ENCODE assay signal across 9 mouse cellular contexts in genomic region chrX:102476784-102477183, GRCm38 (mm10). TPM values are rescaled to one million over a fixed set of nuclear protein-coding genes. Genes with fewer than 3 reads are reported as not detected.
A peak's percentile ranks its signal among the peaks of the same experiment; 100 is the strongest.
DNase-seq lines count a peak whose midpoint lies in the region; ATAC-seq lines count a peak whose summit lies in the region.
"Had no signal": no experiment of that assay in that cellular context is flagged by ENCODE, and none has a peak within 500 bp of the region (broad histone marks: within the 10 kb centered on the region; RNA-seq: fewer than 3 reads in every experiment).

No protein-coding gene starts in this region.

- no peak overlapping the region for H3K4me2 ChIP-seq in forebrain, embryonic 11.5 days (ENCODE audit: low read depth, low read length, severe bottlenecking)
- no peak overlapping the region for H3K4me2 ChIP-seq in forebrain, embryonic 16.5 days (ENCODE audit: low read length)
- H3K4me2 ChIP-seq in midbrain, embryonic 11.5 days = no peak overlapping the region
- H3K4me2 ChIP-seq: limb, embryonic 15.5 days had no signal

- DNase-seq in forebrain, embryonic 11.5 days (ENCODE audit: low spot score) = peak; percentile 78
- peak; percentile 36 for DNase-seq in MN1 (ENCODE audit: low spot score)
- peak; percentile 86 to 88 for DNase-seq in cerebellum, postnatal 10 days
- DNase-seq in gastrocnemius, postnatal 10 days = peak; percentile 68
- DNase-seq in layer of hippocampus, postnatal 25 days (ENCODE audit: extremely low spot score in 1 of 2, low spot score in 1 of 2) = peak; percentile 69 to 86
- peak; percentile 86 for DNase-seq in midbrain, embryonic 11.5 days (ENCODE audit: low spot score, missing footprints)
- DNase-seq in spleen, postnatal 4 days (ENCODE audit: low spot score in 2 of 2) = peak; percentile 41 to 82

- no peak overlapping the region for H3K9ac ChIP-seq in forebrain, embryonic 11.5 days (ENCODE audit: low read length)
- no peak overlapping the region for H3K9ac ChIP-seq in forebrain, embryonic 16.5 days (replicated peaks; ENCODE audit: low read depth, low read length)
- no peak overlapping the region for H3K9ac ChIP-seq in midbrain, embryonic 11.5 days (ENCODE audit: low read length)
- H3K9ac ChIP-seq: limb, embryonic 15.5 days had no signal

- H3K27me3 ChIP-seq in forebrain, embryonic 11.5 days (ENCODE audit: control insufficient read depth, insufficient read depth, low read length) = no peaks in the 10 kb centered on the region; the same call in 1 of the 2 replicates
- H3K27me3 ChIP-seq in forebrain, embryonic 16.5 days (replicated peaks; ENCODE audit: control insufficient read depth, insufficient read depth, low read length) = 0 out of 2 replicates have a peak, but pooled peaks cover 2% of the 10 kb centered on the region
- H3K27me3 ChIP-seq in midbrain, embryonic 11.5 days (ENCODE audit: control insufficient read depth, insufficient read depth, low read length) = no peaks in the 10 kb centered on the region; the same call in 1 of the 2 replicates

- 29% methylated on average over 3 of the region's 3 CpGs for WGBS in forebrain, embryonic 11.5 days
- 35% methylated on average over 3 of the region's 3 CpGs for WGBS in forebrain, embryonic 16.5 days
- 44% methylated on average over 3 of the region's 3 CpGs for WGBS in midbrain, embryonic 11.5 days

- no peaks in the 10 kb centered on the region for H3K36me3 ChIP-seq in forebrain, embryonic 11.5 days (ENCODE audit: control insufficient read depth, insufficient read depth, low read length)
- no peaks in the 10 kb centered on the region for H3K36me3 ChIP-seq in forebrain, embryonic 16.5 days (ENCODE audit: control insufficient read depth, insufficient read depth)
- H3K36me3 ChIP-seq in midbrain, embryonic 11.5 days (ENCODE audit: control insufficient read depth, insufficient read depth, low read length) = no peaks in the 10 kb centered on the region
- H3K36me3 ChIP-seq: limb, embryonic 15.5 days had no signal

- H3K9me3 ChIP-seq in forebrain, embryonic 11.5 days (ENCODE audit: control insufficient read depth, low read length) = no peaks in the 10 kb centered on the region
- no peaks in the 10 kb centered on the region for H3K9me3 ChIP-seq in forebrain, embryonic 16.5 days (ENCODE audit: control insufficient read depth, low read length)
- no peaks in the 10 kb centered on the region for H3K9me3 ChIP-seq in midbrain, embryonic 11.5 days (ENCODE audit: control insufficient read depth, low read length)
- H3K9me3 ChIP-seq: limb, embryonic 15.5 days had no signal

- no peak overlapping the region for H3K4me3 ChIP-seq in forebrain, embryonic 11.5 days (ENCODE audit: low read depth, low read length)
- no peak overlapping the region for H3K4me3 ChIP-seq in forebrain, embryonic 16.5 days (replicated peaks; ENCODE audit: low read length)
- H3K4me3 ChIP-seq in midbrain, embryonic 11.5 days (ENCODE audit: low read depth, low read length) = no peak overlapping the region
- H3K4me3 ChIP-seq: limb, embryonic 15.5 days had no signal

- H3K27ac ChIP-seq in forebrain, embryonic 11.5 days (ENCODE audit: low read depth, low read length) = no peak overlapping the region
- no peak overlapping the region for H3K27ac ChIP-seq in forebrain, embryonic 16.5 days (ENCODE audit: low read length)
- no peak overlapping the region for H3K27ac ChIP-seq in midbrain, embryonic 11.5 days (ENCODE audit: low read depth, low read length)
- H3K27ac ChIP-seq: limb, embryonic 15.5 days had no signal

- no peaks in the 10 kb centered on the region for H3K4me1 ChIP-seq in forebrain, embryonic 11.5 days (replicated peaks; ENCODE audit: control insufficient read depth, insufficient read depth, low read length)
- H3K4me1 ChIP-seq in forebrain, embryonic 16.5 days (replicated peaks; ENCODE audit: control insufficient read depth, insufficient read depth, low read length) = no peaks in the 10 kb centered on the region
- H3K4me1 ChIP-seq in midbrain, embryonic 11.5 days (ENCODE audit: control insufficient read depth, insufficient read depth, low read length) = no peaks in the 10 kb centered on the region
- H3K4me1 ChIP-seq: limb, embryonic 15.5 days had no signal

- ATAC-seq in forebrain, embryonic 11.5 days (replicated peaks; ENCODE audit: low FRiP score) = no peak
- ATAC-seq in forebrain, embryonic 16.5 days = no peak
- no peak; the same call in 1 of the 2 replicates for ATAC-seq in midbrain, embryonic 11.5 days (ENCODE audit: low FRiP score)

RNA-seq across cellular contexts. Expression of gene Hdac8, which starts 28.4 kb away (rescaled TPM):
- polyA plus RNA-seq in forebrain, embryonic 11.5 days (2014; fragmentation: Nextera tagmentation; extraction: Ambion mirVana) = 2.6 and 3.6 TPM in 2 replicates
- polyA plus RNA-seq in forebrain, embryonic 16.5 days (2015; fragmentation: Nextera tagmentation; extraction: Ambion mirVana) = 9.9 and 12.1 TPM in 2 replicates
- total RNA-seq in gastrocnemius, postnatal 10 days (2021) = 1 to 10 TPM; 3.2 to 4.9 TPM
- total RNA-seq in layer of hippocampus, postnatal 25 days (2021) = 10 to 100 TPM; 17.1 to 18.4 TPM
- polyA plus RNA-seq in midbrain, embryonic 11.5 days (2014; fragmentation: Nextera tagmentation; extraction: Ambion mirVana) = 2.5 and 3.4 TPM in 2 replicates

Comparison
In these comparisons a context has a peak if more than half of its experiments do, and no peak if none do; other contexts are left out.
1. DNase-seq: peak in every context shown above with its lines; median percentile 87 in cerebellum, postnatal 10 days; 86 in midbrain, embryonic 11.5 days; 78 in forebrain, embryonic 11.5 days; 78 in layer of hippocampus, postnatal 25 days; 68 in gastrocnemius, postnatal 10 days; 62 in spleen, postnatal 4 days; 36 in MN1.